Mouse (Mus musculus) liver, embryonic 14.5 days (tissue): Measurements from ENCODE around the gene Tex26. TPM values are rescaled to one million over a fixed set of nuclear protein-coding genes. Genes with fewer than 3 reads are reported as not detected.

Experiments
- ATAC-seq: fragments of 200-750 bp; cut with Nextera tagmentation; 2 replicates; pipeline ENCODE4 v1.8.0; 2017; ENCODE audit warnings: moderate number of reproducible peaks, mild to moderate bottlenecking, moderate library complexity; ENCODE audit not compliant: insufficient read depth
- DNase-seq, 3 experiments: peaks; one replicate each; pipeline ENCODE4 v3.0.0-alpha.2; 2012 to 2013; ENCODE audit warnings: low read depth in 3 of 3, low spot score in 3 of 3
- H3K27ac ChIP-seq: fragments of 300-500 bp; sonication (generic); 2 replicates; pipeline ENCODE4 v1.5.1; 2014; ENCODE audit warnings: moderate library complexity, mild to moderate bottlenecking, control low read depth, inconsistent platforms
- H3K27me3 ChIP-seq: fragments of 300-500 bp; sonication (generic); 2 replicates; pipeline ENCODE4 v1.6.1; 2014; ENCODE audit warnings: mild to moderate bottlenecking, low read length, moderate library complexity; ENCODE audit not compliant: control insufficient read depth, insufficient read depth
- H3K36me3 ChIP-seq: fragments of 300-500 bp; sonication (generic); replicated peaks from 2 replicates; pipeline ENCODE4 v1.6.1; 2014; ENCODE audit warnings: low read depth; ENCODE audit not compliant: control insufficient read depth, insufficient read depth
- H3K4me1 ChIP-seq, 2 experiments: fragments of 200-500 bp in 1 of 2; fragments of 300-500 bp in 1 of 2; sonication (generic) in 1 of 2; replicated peaks; 2 replicates each; pipeline ENCODE4 v1.6.1; 2012 to 2014; ENCODE audit warnings: antibody characterized with exemption in 1 of 2, inconsistent platforms in 1 of 2, low read length in 1 of 2; ENCODE audit not compliant: control insufficient read depth in 2 of 2, insufficient read depth in 2 of 2
- H3K4me2 ChIP-seq: fragments of 300-500 bp; sonication (generic); 2 replicates; pipeline ENCODE4 v1.6.1; 2014; ENCODE audit warnings: low read depth, mild to moderate bottlenecking, control low read depth, moderate library complexity
- H3K4me3 ChIP-seq, 2 experiments: fragments of 200-500 bp in 1 of 2; fragments of 300-500 bp in 1 of 2; sonication (generic) in 1 of 2; 2 replicates each; pipeline ENCODE4 v1.5.1; 2012 to 2014; ENCODE audit warnings: low read depth in 2 of 2, low read length in 2 of 2, mild to moderate bottlenecking in 2 of 2, control low read depth in 1 of 2, inconsistent platforms in 1 of 2, moderate library complexity in 1 of 2; ENCODE audit not compliant: insufficient read depth in 1 of 2
- H3K9ac ChIP-seq: fragments of 300-500 bp; sonication (generic); replicated peaks from 2 replicates; pipeline ENCODE4 v1.6.1; 2014; ENCODE audit warnings: mild to moderate bottlenecking, control low read depth, moderate library complexity
- H3K9me3 ChIP-seq: fragments of 300-500 bp; sonication (generic); 2 replicates; pipeline ENCODE4 v1.6.1; 2016; ENCODE audit warnings: low read length, mixed read lengths; ENCODE audit not compliant: control insufficient read depth
- CTCF ChIP-seq: IDR thresholded peaks from 2 replicates; pipeline ENCODE4 v1.5.1; 2016; ENCODE audit warnings: antibody characterized with exemption, low read depth, control low read depth
- EP300 ChIP-seq: IDR thresholded peaks from 2 replicates; pipeline ENCODE4 v1.6.1; 2016; ENCODE audit warnings: antibody characterized with exemption, low read depth
- WGBS: fragments of 180-500 bp; shearing (Covaris S2); extraction: QIAGEN DNeasy Blood & Tissue Kit; methylation state at CpG from one replicate; pipeline ENCODE4 v1.1.7; 2014; ENCODE audit not compliant: insufficient replicate concordance; 5-methylcytosine and 5-hydroxymethylcytosine counted together
- polyA plus RNA-seq, 2 experiments: library from polyadenylated mRNA; depleted of rRNA in 1 of 2; stranded (reverse) in 1 of 2; unstranded in 1 of 2; fragments of >200 nt; fragmentation: Nextera tagmentation in 1 of 2; extraction: Ambion mirVana in 1 of 2; gene quantifications; 2 replicates each; pipeline versions ENCODE4 v1.2.1 to v1.2.3; 2012 to 2014

Tex26 gene
- polyA plus RNA-seq, 2 experiments = 0.30 TPM; not detected in 1

GRCm38 (mm10) chr5:149430943-149431342 is 8.5 kb upstream of the Tex26 start:
- WGBS = 56% methylated on average over 3 of the region's 3 CpGs
- H3K9ac ChIP-seq = no peak overlapping the region
- DNase-seq (no peak), ATAC-seq (no peak)
- TF ChIP-seq EP300 (no peak), CTCF (no peak)
- peaks cover 10 to 35% of the 10 kb centered on the region in 2 experiments for H3K4me1 ChIP-seq
- no peaks in the 10 kb centered on the region for H3K27me3 ChIP-seq
- no peaks in the 10 kb centered on the region for H3K36me3 ChIP-seq
- H3K27ac ChIP-seq = no peak overlapping the region
- no peaks in the 10 kb centered on the region for H3K9me3 ChIP-seq
- no peak overlapping the region for H3K4me2 ChIP-seq
- no peak overlapping the region for H3K4me3 ChIP-seq

DNA sequence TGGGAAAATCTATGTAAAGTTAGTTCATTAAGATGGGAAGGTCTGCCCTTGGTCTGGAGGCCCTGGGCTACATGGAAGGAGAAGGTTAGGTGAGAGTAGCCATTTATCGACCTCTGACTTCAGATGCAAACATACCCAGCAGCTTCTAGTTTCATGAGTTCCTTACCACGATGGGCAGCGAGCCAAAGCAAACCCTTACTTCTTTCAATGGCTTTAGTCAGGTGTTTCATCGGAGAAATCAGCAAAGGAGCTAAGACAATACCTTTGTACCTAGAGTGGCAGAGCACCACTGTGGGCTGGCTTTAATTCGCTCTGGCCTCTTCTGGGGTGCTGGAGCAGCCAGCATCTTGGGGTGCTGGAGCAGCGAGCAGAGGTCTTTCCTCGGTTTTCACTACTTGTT is 5.8 kb upstream of the Tex26 start:
- H3K4me2 ChIP-seq = no peak overlapping the region
- no peaks in the 10 kb centered on the region for H3K27me3 ChIP-seq
- H3K27ac ChIP-seq = no peak overlapping the region
- no peak overlapping the region for H3K9ac ChIP-seq
- WGBS = 54% methylated on average over 7 of the region's 7 CpGs
- ATAC-seq (no peak), DNase-seq (no peak)
- no peaks in the 10 kb centered on the region for H3K9me3 ChIP-seq
- peaks cover 14 to 29% of the 10 kb centered on the region in 2 experiments for H3K4me1 ChIP-seq
- no peak for TF ChIP-seq CTCF
- TF ChIP-seq EP300 = no peak
- H3K36me3 ChIP-seq = no peaks in the 10 kb centered on the region
- no peak overlapping the region for H3K4me3 ChIP-seq

DNA sequence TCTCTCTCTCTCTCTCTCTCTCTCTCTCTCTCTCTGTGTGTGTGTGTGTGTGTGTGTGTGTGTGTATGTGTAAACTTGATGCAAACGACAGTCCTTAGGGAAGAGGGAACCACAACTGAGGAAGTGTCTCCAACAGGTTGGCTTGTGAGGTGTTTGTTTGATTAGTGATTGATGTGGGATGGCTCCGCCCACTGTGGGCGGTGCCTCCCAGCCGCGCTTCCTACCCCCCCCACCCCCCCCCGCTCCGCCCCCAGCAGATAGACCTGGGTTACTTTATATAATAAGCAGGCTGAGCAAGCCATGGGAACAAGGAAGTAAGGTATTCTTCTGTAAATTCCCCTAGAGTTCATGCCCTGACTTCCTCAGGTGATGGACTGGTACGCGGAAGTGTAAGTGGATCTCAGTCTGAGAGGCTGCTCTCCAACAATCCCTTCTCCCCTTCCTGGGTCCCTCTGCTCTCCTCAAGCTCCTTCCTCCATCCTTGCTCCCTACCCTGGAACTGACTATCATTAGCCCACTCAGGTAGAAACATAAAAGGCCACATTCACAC is 5.2 kb upstream of the Tex26 start:
- no peaks in the 10 kb centered on the region for H3K27me3 ChIP-seq
- WGBS = 13% methylated on average over 9 of the region's 9 CpGs
- TF ChIP-seq CTCF = no peak
- no peak for TF ChIP-seq EP300
- H3K36me3 ChIP-seq = no peaks in the 10 kb centered on the region
- H3K27ac ChIP-seq = no peak overlapping the region
- no peak overlapping the region for H3K9ac ChIP-seq
- no peak for DNase-seq
- no peak for ATAC-seq
- no peak overlapping the region for H3K4me2 ChIP-seq
- H3K4me3 ChIP-seq = no peak overlapping the region
- H3K9me3 ChIP-seq = no peaks in the 10 kb centered on the region
- peaks cover 14 to 25% of the 10 kb centered on the region in 2 experiments for H3K4me1 ChIP-seq

GRCm38 (mm10) chr5:149436541-149436940 is 2.9 kb upstream of the Tex26 start:
- WGBS = 7% methylated on average over 3 of the region's 3 CpGs
- Histone ChIP-seq H3K27ac (no peak overlapping the region; the same call in 1 of the 2 replicates), H3K9ac (no peak overlapping the region), H3K4me3 (no peak overlapping the region), H3K36me3 (no peaks in the 10 kb centered on the region), H3K4me1 (peaks cover 22 to 34% of the 10 kb centered on the region in 2 experiments), H3K27me3 (no peaks in the 10 kb centered on the region; the same call in 1 of the 2 replicates), H3K9me3 (no peaks in the 10 kb centered on the region), H3K4me2 (peak overlapping the region; percentile 33)
- peak; percentile 81 for ATAC-seq
- TF ChIP-seq EP300 = peak; percentile 69
- no peak for TF ChIP-seq CTCF
- DNase-seq = peak in 2 of 3 experiments; percentile 9 to 19

GRCm38 (mm10) chr5:149437150-149437549 is 2.3 kb upstream of the Tex26 start:
- no peak overlapping the region for H3K27ac ChIP-seq
- peak overlapping the region; percentile 33; the same call in 1 of the 2 replicates for H3K4me2 ChIP-seq
- WGBS = 34% methylated on average over 6 of the region's 6 CpGs
- no peak overlapping the region for H3K4me3 ChIP-seq
- H3K4me1 ChIP-seq = peaks cover 22 to 34% of the 10 kb centered on the region in 2 experiments
- no peaks in the 10 kb centered on the region for H3K9me3 ChIP-seq
- DNase-seq = peak in 1 of 3 experiments; percentile 7
- H3K9ac ChIP-seq = no peak overlapping the region
- H3K27me3 ChIP-seq = no peaks in the 10 kb centered on the region; the same call in 1 of the 2 replicates
- TF ChIP-seq EP300 (no peak), CTCF (no peak)
- no peak for ATAC-seq
- no peaks in the 10 kb centered on the region for H3K36me3 ChIP-seq
